8 mouse cellular contexts compared by ENCODE assay signal in the genomic region with DNA sequence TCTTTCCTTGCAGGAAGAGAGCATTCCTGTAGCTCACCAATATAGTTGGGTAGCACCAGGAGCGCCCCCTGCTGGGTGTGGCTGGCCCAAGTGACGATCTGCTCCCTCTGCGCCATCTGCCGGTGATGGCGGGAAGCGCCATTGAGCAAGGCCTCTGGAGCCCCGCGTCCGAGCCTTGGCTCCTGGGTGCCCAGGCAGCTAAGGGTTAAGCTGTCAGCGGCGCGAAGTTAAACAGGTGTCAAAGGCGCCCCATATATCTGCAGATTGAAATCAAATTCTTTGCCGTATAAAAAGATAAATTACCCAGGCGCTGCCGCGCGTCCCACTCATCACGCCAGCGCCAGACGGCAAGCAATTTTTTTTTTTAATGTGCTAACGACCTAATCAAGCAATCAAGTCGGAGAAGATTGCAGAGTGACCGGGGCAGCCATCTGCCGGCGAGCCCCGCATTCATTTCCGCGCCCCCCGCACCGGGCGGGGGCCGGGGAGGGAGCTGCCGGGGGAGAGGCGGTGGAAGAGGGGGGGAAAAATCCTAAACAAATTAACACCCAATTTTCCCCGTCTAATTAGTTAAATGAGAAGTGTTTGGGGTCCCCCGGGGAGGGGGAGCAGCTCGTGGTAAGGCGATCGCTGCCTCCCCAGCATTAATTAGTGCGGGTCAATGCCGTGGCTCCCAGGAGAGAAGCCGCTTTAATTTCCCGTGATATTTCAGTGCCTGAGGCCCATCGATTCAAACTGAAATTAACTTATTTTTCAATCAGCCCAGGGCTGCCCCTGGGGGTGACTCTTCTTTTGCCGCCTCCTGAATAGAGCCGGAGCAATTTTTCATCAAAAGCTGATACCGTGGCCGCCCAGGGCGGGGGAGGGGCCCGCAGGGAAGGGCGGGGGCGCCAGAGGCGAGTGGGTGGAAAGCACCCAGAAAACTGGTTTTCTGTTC. TPM values are rescaled to one million over a fixed set of nuclear protein-coding genes. Genes with fewer than 3 reads are reported as not detected.
DNase-seq lines count a peak whose midpoint lies in the region; ATAC-seq and TF ChIP-seq lines count a peak whose summit lies in the region.

No protein-coding gene starts in this region.

- peak overlapping the region; percentile 19 for H3K4me3 ChIP-seq in ES-Bruce4 (ENCODE audit: low read depth, low read length)
- H3K4me3 ChIP-seq in forebrain, embryonic 14.5 days (ENCODE audit: low read depth, low read length), result peak overlapping the region; percentile 44
- H3K4me3 ChIP-seq in neural tube, embryonic 15.5 days (replicated peaks), result peak overlapping the region; percentile 48

- no peak for TF ChIP-seq POLR2A in ES-Bruce4 (IDR thresholded peaks at IDR 0.05; ENCODE audit: insufficient read depth, low read length)

- H3K9ac ChIP-seq in ES-Bruce4 (ENCODE audit: low read depth, poor library complexity, severe bottlenecking), result peak overlapping the region; percentile 62
- H3K9ac ChIP-seq in forebrain, embryonic 14.5 days (ENCODE audit: low read length), result peak overlapping the region; percentile 33
- H3K9ac ChIP-seq in neural tube, embryonic 15.5 days (replicated peaks), result peak overlapping the region; percentile 53

- peaks cover 2% of the 10 kb centered on the region; the same call in 1 of the 2 replicates for H3K27me3 ChIP-seq in ES-Bruce4 (ENCODE audit: control insufficient read depth, insufficient read depth, low read length, poor library complexity, severe bottlenecking)
- no peaks in the 10 kb centered on the region for H3K27me3 ChIP-seq in forebrain, embryonic 14.5 days (replicated peaks; ENCODE audit: control insufficient read depth, insufficient read depth, low read length)
- 0 out of 2 replicates have a peak, but pooled peaks cover 5% of the 10 kb centered on the region for H3K27me3 ChIP-seq in neural tube, embryonic 15.5 days (replicated peaks)

- no peak overlapping the region for H3K27ac ChIP-seq in ES-Bruce4 (ENCODE audit: insufficient read depth, low read length)
- H3K27ac ChIP-seq in forebrain, embryonic 14.5 days (ENCODE audit: low read depth, low read length), result peak overlapping the region; percentile 46
- H3K27ac ChIP-seq in neural tube, embryonic 15.5 days (replicated peaks), result peak overlapping the region; percentile 14; the same call in 1 of the 2 replicates

- TF ChIP-seq EP300 in ES-Bruce4 (IDR thresholded peaks at IDR 0.05; ENCODE audit: insufficient read depth, low read depth, low read length), result 0 out of 2 replicates have a peak, but pooled peaks have one; percentile 3

- H3K4me1 ChIP-seq in ES-Bruce4 (ENCODE audit: control insufficient read depth, insufficient read depth, low read length), result peaks cover 2% of the 10 kb centered on the region
- no peaks in the 10 kb centered on the region; the same call in 1 of the 2 replicates for H3K4me1 ChIP-seq in forebrain, embryonic 14.5 days (ENCODE audit: control insufficient read depth, insufficient read depth, low read length)
- H3K4me1 ChIP-seq in neural tube, embryonic 15.5 days, result peaks cover 10% of the 10 kb centered on the region

- H3K4me2 ChIP-seq in forebrain, embryonic 14.5 days (ENCODE audit: low read length), result peak overlapping the region; percentile 59
- H3K4me2 ChIP-seq in neural tube, embryonic 15.5 days, result peak overlapping the region; percentile 86

- no peaks in the 10 kb centered on the region for H3K9me3 ChIP-seq in ES-Bruce4 (replicated peaks; ENCODE audit: control insufficient read depth, insufficient read depth, low read length, poor library complexity, severe bottlenecking)
- H3K9me3 ChIP-seq in forebrain, embryonic 14.5 days (replicated peaks; ENCODE audit: control insufficient read depth, low read length), result no peaks in the 10 kb centered on the region
- no peaks in the 10 kb centered on the region for H3K9me3 ChIP-seq in neural tube, embryonic 15.5 days (replicated peaks)

- WGBS in forebrain, embryonic 14.5 days, result under 1% methylated on average over 54 of the region's 54 CpGs
- WGBS in neural tube, embryonic 15.5 days, result under 1% methylated on average over 54 of the region's 54 CpGs

- ATAC-seq in cerebellum, adult (ENCODE audit: insufficient number of reproducible peaks, low FRiP score, low TSS enrichment), result peak; percentile 68; the same call in 1 of the 2 replicates
- peak; percentile 89 for ATAC-seq in forebrain, embryonic 14.5 days
- peak; percentile 77 for ATAC-seq in neural tube, embryonic 15.5 days (ENCODE audit: low FRiP score)

- peak; percentile 100 for TF ChIP-seq CTCF in ES-Bruce4 (IDR thresholded peaks at IDR 0.05; ENCODE audit: low read depth, low read length)

- DNase-seq in forebrain, embryonic 14.5 days (ENCODE audit: low spot score), result peak; percentile 95
- peak; percentile 93 to 97 for DNase-seq in heart, postnatal 14 days
- peak; percentile 97 for DNase-seq in layer of hippocampus, adult 11-12 months (ENCODE audit: low spot score)
- DNase-seq in lung, adult 18-20 months, result peak; percentile 82 to 89
- DNase-seq in testis, postnatal 14 days (ENCODE audit: low spot score), result peak; percentile 89

- intact Hi-C loops in heart, postnatal 14 days (cut with DNase I), result loop anchor here (2.0 to 5.0 kb wide), 2 partner anchors 43 to 121 kb away; no protein-coding TSS in a partner anchor

- H3K36me3 ChIP-seq in ES-Bruce4 (ENCODE audit: control insufficient read depth, insufficient read depth, low read length, poor library complexity, severe bottlenecking), result no peaks in the 10 kb centered on the region
- H3K36me3 ChIP-seq in forebrain, embryonic 14.5 days (ENCODE audit: control insufficient read depth, insufficient read depth, low read length), result no peaks in the 10 kb centered on the region
- H3K36me3 ChIP-seq in neural tube, embryonic 15.5 days, result no peaks in the 10 kb centered on the region

RNA-seq across cellular contexts. Expression of a gene that starts 20.5 kb away (rescaled TPM):
- 0.18 TPM in 1 of 2 replicates, not detected in the other for polyA plus RNA-seq in ES-Bruce4 (2011; ENCODE audit: insufficient read depth, insufficient read length, low read depth, missing spikeins)
- polyA plus RNA-seq in forebrain, embryonic 14.5 days (2014; fragmentation: Nextera tagmentation; extraction: Ambion mirVana), result 0.09 TPM in 1 of 2 replicates, not detected in the other
- total RNA-seq in heart, postnatal 14 days (2021), result under 1 TPM in 1 of 2 experiments, not detected in 1; 0.07 TPM
- 5.7 and 6.0 TPM in 2 replicates for polyA plus RNA-seq in neural tube, embryonic 15.5 days (2015; fragmentation: Nextera tagmentation; extraction: Ambion mirVana)

RNA-seq across cellular contexts. Expression of a gene that starts 27.1 kb away (rescaled TPM):
- 20.8 and 20.9 TPM in 2 replicates for polyA plus RNA-seq in ES-Bruce4 (2011; ENCODE audit: insufficient read depth, insufficient read length, low read depth, missing spikeins)
- 5.2 and 8.3 TPM in 2 replicates for polyA plus RNA-seq in forebrain, embryonic 14.5 days (2014; fragmentation: Nextera tagmentation; extraction: Ambion mirVana)
- total RNA-seq in heart, postnatal 14 days (2021), result 1 to 10 TPM; 5.6 to 7.1 TPM
- 14.0 and 14.3 TPM in 2 replicates for polyA plus RNA-seq in neural tube, embryonic 15.5 days (2015; fragmentation: Nextera tagmentation; extraction: Ambion mirVana)

RNA-seq across cellular contexts. Expression of a gene that starts 50.7 kb away (rescaled TPM):
- 3.7 and 3.8 TPM in 2 replicates for polyA plus RNA-seq in ES-Bruce4 (2011; ENCODE audit: insufficient read depth, insufficient read length, low read depth, missing spikeins)
- not detected in 2 replicates for polyA plus RNA-seq in forebrain, embryonic 14.5 days (2014; fragmentation: Nextera tagmentation; extraction: Ambion mirVana)
- not detected for total RNA-seq in heart, postnatal 14 days (2021)
- polyA plus RNA-seq in neural tube, embryonic 15.5 days (2015; fragmentation: Nextera tagmentation; extraction: Ambion mirVana), result 0.37 TPM in 1 of 2 replicates, not detected in the other
